Mouse (Mus musculus): ENCODE results near the gene Jmjd8. TPM values are rescaled to one million over a fixed set of nuclear protein-coding genes. Genes with fewer than 3 reads are reported as not detected.

Gene Jmjd8
- polyA plus RNA-seq, 1 experiment from 2014 or later: 52.8 TPM

Small RNAs within 50 kb of the gene (microRNA-seq; reads per million reads assigned to microRNA genes)
- gene Mir3082: 1.7 reads per million
- not detected for gene Mir6966

Other genes with a start within 250 kb of the Jmjd8 start
- gene Lmf1, start 249.8 kb upstream of the Jmjd8 start, polyA plus RNA-seq (2015; fragmentation: Nextera tagmentation; extraction: Ambion mirVana): 28.7 and 33.8 TPM in 2 replicates
- 5.8 and 10.3 TPM in 2 replicates for gene Gng13, start 111.7 kb upstream of the Jmjd8 start, polyA plus RNA-seq (2015; fragmentation: Nextera tagmentation; extraction: Ambion mirVana)
- gene Chtf18, start 101.4 kb upstream of the Jmjd8 start, polyA plus RNA-seq (2015; fragmentation: Nextera tagmentation; extraction: Ambion mirVana): 31.6 and 35.9 TPM in 2 replicates
- 28.0 and 28.9 TPM in 2 replicates for gene Rpusd1, start 101.2 kb upstream of the Jmjd8 start, polyA plus RNA-seq (2015; fragmentation: Nextera tagmentation; extraction: Ambion mirVana)
- 0.83 TPM in 1 of 2 replicates, not detected in the other for gene Mslnl, start 92.8 kb upstream of the Jmjd8 start, polyA plus RNA-seq (2015; fragmentation: Nextera tagmentation; extraction: Ambion mirVana)
- gene Msln, start 74.5 kb upstream of the Jmjd8 start, polyA plus RNA-seq (2015; fragmentation: Nextera tagmentation; extraction: Ambion mirVana): 0.17 and 0.42 TPM in 2 replicates
- 24.7 and 24.9 TPM in 2 replicates for gene Narfl, start 55.1 kb upstream of the Jmjd8 start, polyA plus RNA-seq (2015; fragmentation: Nextera tagmentation; extraction: Ambion mirVana)
- gene Haghl, start 43.2 kb upstream of the Jmjd8 start, polyA plus RNA-seq (2015; fragmentation: Nextera tagmentation; extraction: Ambion mirVana): 74.6 and 89.5 TPM in 2 replicates
- 0.20 and 0.25 TPM in 2 replicates for gene Ccdc78, start 42.3 kb upstream of the Jmjd8 start, polyA plus RNA-seq (2015; fragmentation: Nextera tagmentation; extraction: Ambion mirVana)
- 65.3 and 78.1 TPM in 2 replicates for gene Fam173a, start 36.0 kb upstream of the Jmjd8 start, polyA plus RNA-seq (2015; fragmentation: Nextera tagmentation; extraction: Ambion mirVana)
- gene AC134908.4, start 33.2 kb upstream of the Jmjd8 start, polyA plus RNA-seq (2015; fragmentation: Nextera tagmentation; extraction: Ambion mirVana): not detected in 2 replicates
- gene Metrn, start 31.7 kb upstream of the Jmjd8 start, polyA plus RNA-seq (2015; fragmentation: Nextera tagmentation; extraction: Ambion mirVana): 43.4 and 50.1 TPM in 2 replicates
- 3.6 and 4.2 TPM in 2 replicates for gene Fbxl16, start 19.8 kb upstream of the Jmjd8 start, polyA plus RNA-seq (2015; fragmentation: Nextera tagmentation; extraction: Ambion mirVana)
- gene Wdr24, start 5.2 kb upstream of the Jmjd8 start, polyA plus RNA-seq (2015; fragmentation: Nextera tagmentation; extraction: Ambion mirVana): 26.5 and 30.0 TPM in 2 replicates
- gene Stub1, start 4.5 kb downstream of the Jmjd8 start, polyA plus RNA-seq (2015; fragmentation: Nextera tagmentation; extraction: Ambion mirVana): 319 and 353 TPM in 2 replicates
- gene Rhbdl1, start 8.4 kb downstream of the Jmjd8 start, polyA plus RNA-seq (2015; fragmentation: Nextera tagmentation; extraction: Ambion mirVana): 1.4 and 2.7 TPM in 2 replicates
- 1.3 and 2.9 TPM in 2 replicates for gene Gm20683, start 12.9 kb downstream of the Jmjd8 start, polyA plus RNA-seq (2015; fragmentation: Nextera tagmentation; extraction: Ambion mirVana)
- gene Rhot2, start 16.0 kb downstream of the Jmjd8 start, polyA plus RNA-seq (2015; fragmentation: Nextera tagmentation; extraction: Ambion mirVana): 26.4 and 31.4 TPM in 2 replicates
- gene Wdr90, start 32.6 kb downstream of the Jmjd8 start, polyA plus RNA-seq (2015; fragmentation: Nextera tagmentation; extraction: Ambion mirVana): 30.0 and 31.2 TPM in 2 replicates
- gene Mcrip2, start 39.9 kb downstream of the Jmjd8 start, polyA plus RNA-seq (2015; fragmentation: Nextera tagmentation; extraction: Ambion mirVana): 11.1 and 13.4 TPM in 2 replicates
- 47.1 and 50.6 TPM in 2 replicates for gene Mettl26, start 46.2 kb downstream of the Jmjd8 start, polyA plus RNA-seq (2015; fragmentation: Nextera tagmentation; extraction: Ambion mirVana)
- gene Wfikkn1, start 52.0 kb downstream of the Jmjd8 start, polyA plus RNA-seq (2015; fragmentation: Nextera tagmentation; extraction: Ambion mirVana): 0.56 and 0.73 TPM in 2 replicates
- 32.9 and 36.6 TPM in 2 replicates for gene Rab40c, start 90.9 kb downstream of the Jmjd8 start, polyA plus RNA-seq (2015; fragmentation: Nextera tagmentation; extraction: Ambion mirVana)
- gene Pigq, start 116.1 kb downstream of the Jmjd8 start, polyA plus RNA-seq (2015; fragmentation: Nextera tagmentation; extraction: Ambion mirVana): 50.6 and 53.8 TPM in 2 replicates
- gene Nhlrc4, start 116.1 kb downstream of the Jmjd8 start, polyA plus RNA-seq (2015; fragmentation: Nextera tagmentation; extraction: Ambion mirVana): not detected in 2 replicates
- gene A930017K11Rik, start 123.7 kb downstream of the Jmjd8 start, polyA plus RNA-seq (2015; fragmentation: Nextera tagmentation; extraction: Ambion mirVana): 0.18 and 0.26 TPM in 2 replicates
- 23.4 and 24.2 TPM in 2 replicates for gene Capn15, start 156.9 kb downstream of the Jmjd8 start, polyA plus RNA-seq (2015; fragmentation: Nextera tagmentation; extraction: Ambion mirVana)
- gene Rab11fip3, start 240.7 kb downstream of the Jmjd8 start, polyA plus RNA-seq (2015; fragmentation: Nextera tagmentation; extraction: Ambion mirVana): 22.8 and 23.5 TPM in 2 replicates